Mouse (Mus musculus) spleen, postnatal 10 days (tissue): Measurements from ENCODE around the gene Apobec1.
"Not testable (repeated sequence)": the region's sequence is repeated elsewhere in the genome, so short reads cannot be mapped to it uniquely, and the experiment has no call there.

Source experiments
- DNase-seq, 2 experiments: peaks; one replicate each; pipeline ENCODE4 v3.0.0; 2021 to 2022; ENCODE audit warnings: low spot score in 2 of 2

The Apobec1 gene

DNA sequence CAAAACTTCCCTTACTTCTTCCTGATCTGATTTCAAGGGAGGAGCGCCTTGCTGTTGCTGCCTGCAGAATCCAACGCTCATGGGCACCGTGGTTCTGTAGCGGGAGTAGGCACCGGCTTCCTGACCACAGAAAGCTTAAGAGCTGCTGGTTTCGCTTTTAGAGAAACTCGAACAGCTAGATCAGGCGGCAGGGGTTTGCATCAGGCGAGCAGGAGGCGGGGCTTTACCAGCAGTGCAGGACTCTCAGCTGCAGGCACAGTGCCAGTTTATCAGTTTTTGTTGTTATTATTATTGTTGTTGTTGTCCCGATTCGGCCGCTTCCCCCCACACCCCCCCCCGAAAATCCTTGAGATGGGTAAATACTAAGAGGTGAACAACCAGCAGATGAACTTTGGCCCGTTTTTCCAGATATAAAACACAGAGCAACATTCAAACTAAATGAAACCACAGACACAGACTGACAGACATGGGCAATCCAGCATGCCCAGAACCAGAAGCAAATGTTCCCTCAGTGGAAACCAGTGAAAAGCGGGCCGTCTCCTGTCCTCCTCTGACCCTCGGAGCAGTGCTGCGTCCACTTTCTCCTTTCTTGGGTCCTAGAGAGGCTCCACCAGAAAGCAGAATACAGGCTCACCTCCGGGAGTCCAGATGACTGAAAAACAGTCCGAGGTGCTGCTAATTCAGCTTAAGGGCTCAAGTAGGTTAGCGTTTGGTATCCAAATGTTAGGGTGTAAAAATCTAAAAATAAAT lies at the start of gene Apobec1:
Gene Apobec1, minus strand, starts transcription at position 203 of the 750 bp plus-strand sequence.
- peak; percentile 71 to 88 for DNase-seq

GRCm38 (mm10) chr6:122650398-122650980 lies 48.2 kb upstream of the Apobec1 start:
- no peak for DNase-seq

- DNase-seq: no peak
Observed at GRCm38 (mm10) chr6:122649903-122650302, 47.7 kb upstream of the Apobec1 start.

- not testable (repeated sequence) for DNase-seq
Observed at GRCm38 (mm10) chr6:122644196-122644595, 42.0 kb upstream of the Apobec1 start.

DNA sequence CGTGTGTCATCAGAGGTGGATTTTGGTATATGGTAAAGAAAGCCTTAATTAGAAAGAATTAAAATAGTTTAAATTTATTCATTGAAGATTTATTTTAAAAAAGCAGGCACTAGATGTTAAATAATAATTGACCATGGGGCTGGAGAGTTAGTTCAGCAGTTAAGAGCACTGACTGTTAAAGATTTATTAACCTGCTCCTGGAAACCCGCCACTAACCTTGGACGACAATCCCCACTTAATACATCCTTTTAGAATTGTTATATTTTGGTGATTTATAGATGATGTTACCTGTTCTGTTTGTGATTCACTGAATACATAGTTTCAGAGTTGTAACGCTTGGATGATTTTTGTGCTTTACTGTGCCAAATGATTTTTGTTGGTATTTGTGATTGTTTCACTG lies 35.3 kb upstream of the Apobec1 start:
- not testable (repeated sequence) for DNase-seq

DNA sequence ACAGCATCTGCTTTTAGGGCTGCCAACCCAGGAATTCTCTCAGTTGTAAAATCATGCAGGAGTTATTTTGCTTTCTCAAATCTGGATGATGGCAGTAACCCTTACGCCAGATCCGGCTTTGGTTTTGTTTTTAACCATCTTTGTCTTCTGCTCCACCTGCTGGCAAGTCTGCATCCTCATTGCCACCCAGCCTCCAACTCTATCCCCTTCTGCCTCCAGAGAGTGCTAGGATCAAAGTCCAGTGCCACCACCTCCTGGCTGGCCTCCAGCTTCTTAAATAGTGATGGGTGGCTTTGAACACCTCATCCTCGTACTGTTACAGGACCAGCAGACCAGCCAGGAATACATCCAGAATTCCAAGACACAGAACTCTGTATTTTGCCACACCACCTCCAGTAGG lies 34.4 kb upstream of the Apobec1 start:
- DNase-seq: no peak

- DNase-seq: no peak
Observed at GRCm38 (mm10) chr6:122635315-122635714, 33.1 kb upstream of the Apobec1 start.

GRCm38 (mm10) chr6:122633411-122633810 lies 31.2 kb upstream of the Apobec1 start:
- DNase-seq: peak in 1 of 2 experiments; percentile 26

- DNase-seq: no peak
Observed at GRCm38 (mm10) chr6:122627469-122628108, 25.3 kb upstream of the Apobec1 start.

DNA sequence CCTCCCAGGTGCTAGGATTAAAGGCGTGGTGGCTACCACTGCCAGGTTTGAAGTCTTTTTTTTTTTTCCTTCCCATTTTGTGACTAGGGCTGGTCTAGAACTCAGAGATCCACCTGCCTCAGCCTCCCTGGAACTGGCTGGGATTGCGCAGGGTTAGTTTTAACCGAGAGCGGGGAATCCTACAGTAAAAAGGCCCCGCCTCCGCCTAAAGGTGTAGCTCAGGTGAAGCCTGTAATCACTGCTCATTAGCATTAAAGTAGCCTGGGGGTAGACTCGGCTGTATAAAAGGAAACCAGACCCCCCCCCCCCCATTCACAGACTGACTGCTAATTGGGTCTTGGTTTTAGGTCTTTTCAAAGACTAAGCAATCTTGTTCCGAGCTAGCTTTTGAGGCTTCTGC lies 23.9 kb upstream of the Apobec1 start, which contains the start of gene Dppa3:
Gene Dppa3, plus strand, starts transcription at position 301 of the 400 bp plus-strand sequence.
- no peak for DNase-seq

DNA sequence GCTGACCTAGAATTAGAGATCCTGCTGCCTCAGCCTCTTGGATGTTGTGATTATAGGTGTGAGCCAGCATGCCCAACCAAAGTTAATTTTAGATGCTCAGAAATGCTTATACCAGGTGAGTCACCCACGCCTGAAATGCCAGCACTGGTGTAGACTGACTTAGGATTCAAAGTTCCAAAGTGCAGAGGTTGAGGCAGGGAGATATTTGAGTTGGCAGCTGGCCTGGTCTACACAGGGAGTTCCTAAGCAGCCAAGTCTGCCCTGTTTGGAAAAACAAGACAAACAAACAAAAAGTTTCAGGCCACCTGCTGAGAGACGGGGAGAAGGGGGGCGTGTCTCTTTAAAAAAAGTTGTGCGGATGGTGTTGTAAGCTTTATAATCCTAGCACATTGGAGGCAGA lies 22.9 kb upstream of the Apobec1 start:
- DNase-seq: no peak

- no peak for DNase-seq
Observed at GRCm38 (mm10) chr6:122624480-122624879, 22.2 kb upstream of the Apobec1 start.

DNA sequence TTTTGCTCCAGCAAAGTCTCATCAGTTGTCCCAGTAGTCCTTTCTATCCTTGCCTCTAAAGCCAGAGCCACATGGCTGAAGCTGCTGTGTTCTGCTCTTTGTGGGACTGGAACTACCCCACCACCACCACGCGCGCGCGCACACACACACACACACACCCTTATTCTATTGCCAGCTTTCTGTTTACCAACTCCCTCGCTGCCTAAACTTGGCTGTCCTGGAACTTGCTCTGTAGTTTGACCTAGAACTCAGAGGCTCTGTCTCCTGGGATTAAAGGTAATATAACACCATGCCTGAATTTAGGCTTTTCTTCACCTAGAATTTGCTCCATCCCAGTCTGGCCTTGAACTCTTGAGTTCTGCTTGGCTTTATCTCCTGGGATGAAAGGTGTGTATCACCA lies 18.8 kb upstream of the Apobec1 start:
- no peak for DNase-seq

DNA sequence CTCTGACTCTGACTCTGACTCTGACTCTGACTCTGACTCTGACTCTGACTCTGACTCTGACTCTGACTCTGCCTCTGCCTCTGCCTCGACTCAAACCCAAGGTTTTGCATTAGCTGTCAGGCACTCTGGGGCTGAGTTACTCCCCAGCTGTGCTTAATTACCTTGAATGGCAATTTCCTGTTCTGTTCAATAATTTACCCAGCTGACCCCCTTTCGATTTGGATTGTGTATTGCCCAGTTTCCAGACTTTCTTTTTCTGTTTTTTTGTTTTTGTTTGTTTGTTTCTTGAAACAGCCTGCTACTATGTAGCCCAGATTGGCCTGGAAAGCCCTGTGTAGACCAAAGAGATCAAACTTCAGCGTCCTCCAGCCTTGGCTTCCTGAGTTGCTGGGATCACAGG lies 13.8 kb upstream of the Apobec1 start:
- DNase-seq: no peak

DNA sequence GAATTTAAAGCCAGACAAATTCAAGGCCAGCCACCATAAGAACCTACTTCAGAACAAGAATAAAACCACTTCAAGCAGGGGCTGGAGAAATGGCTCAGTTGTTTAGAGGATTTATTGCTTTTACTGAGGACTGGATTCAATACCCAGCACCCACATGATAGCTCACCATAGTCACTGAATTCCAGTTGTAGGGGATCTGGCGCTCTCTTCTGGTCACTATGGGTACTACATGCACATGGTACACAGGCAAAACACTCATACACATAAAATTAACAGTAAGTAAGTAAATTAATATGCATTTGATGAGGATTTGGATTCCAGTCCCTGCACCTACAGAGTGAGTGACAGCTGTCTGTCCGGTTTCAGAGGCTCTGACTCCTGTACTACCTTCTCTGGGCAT lies 11.8 kb upstream of the Apobec1 start:
- peak; percentile 35 to 77 for DNase-seq

DNA sequence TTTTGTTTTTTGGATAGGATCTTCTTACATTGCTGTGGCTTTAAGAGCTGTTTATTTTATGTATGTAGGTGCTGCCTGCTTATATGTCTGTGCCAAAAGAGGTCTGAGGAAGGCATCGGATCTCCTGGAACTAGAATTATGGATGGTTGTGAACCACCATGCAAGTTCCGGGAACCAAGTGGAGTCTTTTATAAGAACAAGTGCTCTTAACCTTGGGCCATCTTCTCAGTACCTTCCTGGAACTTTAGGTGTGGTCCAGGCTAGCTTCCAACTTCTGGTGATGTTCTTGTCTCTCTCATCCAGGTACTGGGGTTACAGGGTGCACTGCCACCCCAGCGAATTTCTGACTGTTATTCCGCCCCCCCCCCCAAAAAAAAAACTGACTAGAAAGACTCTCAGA lies 10.2 kb upstream of the Apobec1 start:
- DNase-seq: no peak

GRCm38 (mm10) chr6:122609771-122610170 lies 7.5 kb upstream of the Apobec1 start, which contains the start of gene Gdf3:
Gdf3 (minus strand) TSS chr6:122610087.
- DNase-seq: peak in 1 of 2 experiments; percentile 32

- no peak for DNase-seq
Observed at GRCm38 (mm10) chr6:122609377-122609728, 7.1 kb upstream of the Apobec1 start.

- DNase-seq: no peak
Observed at GRCm38 (mm10) chr6:122608434-122609376, 6.5 kb upstream of the Apobec1 start.

DNA sequence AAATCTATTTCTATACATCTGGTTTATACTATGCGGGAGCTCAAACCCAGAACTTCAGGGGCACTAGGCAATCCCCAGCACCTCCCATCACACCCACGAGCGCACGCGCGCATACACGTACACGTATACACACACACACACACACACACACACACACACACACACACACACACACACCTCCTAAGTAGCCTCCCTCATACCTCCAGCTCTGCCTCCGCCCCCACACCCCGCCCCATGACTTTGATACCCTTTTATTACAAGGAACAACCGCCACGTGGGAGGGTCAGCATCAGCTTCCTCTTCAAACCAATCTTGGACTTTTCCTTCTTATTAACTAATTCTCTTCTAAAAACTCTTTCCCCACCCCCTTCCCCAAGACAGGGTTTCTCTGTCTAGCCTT lies 5.5 kb upstream of the Apobec1 start:
- DNase-seq: no peak

GRCm38 (mm10) chr6:122606661-122607060 lies 4.4 kb upstream of the Apobec1 start:
- no peak for DNase-seq

- DNase-seq: peak in 1 of 2 experiments; percentile 58
Observed at GRCm38 (mm10) chr6:122605483-122605882, 3.2 kb upstream of the Apobec1 start.
